Mouse (Mus musculus) CH12.LX (cell line): Measurements from ENCODE around the gene Gng8. TPM values are rescaled to one million over a fixed set of nuclear protein-coding genes. Genes with fewer than 3 reads are reported as not detected.

Source experiments
- DNase-seq: peaks from one replicate; pipeline ENCODE4 v3.0.0-alpha.2; 2013; ENCODE audit errors: extremely low read depth
- H3K27ac ChIP-seq: 2 replicates; pipeline ENCODE4 v1.5.1; 2012; ENCODE audit warnings: low read depth, mild to moderate bottlenecking, control low read depth, moderate library complexity; ENCODE audit not compliant: insufficient read depth
- H3K27me3 ChIP-seq: replicated peaks from 2 replicates; pipeline ENCODE3; 2012; ENCODE audit warnings: inconsistent platforms
- H3K36me3 ChIP-seq, 2 experiments: replicated peaks in 1 of 2; 2 replicates each; pipeline versions ENCODE3 to v1.6.1; 2012; ENCODE audit warnings: inconsistent platforms in 1 of 2, low read length in 1 of 2, mild to moderate bottlenecking in 1 of 2, mixed read lengths in 1 of 2, moderate library complexity in 1 of 2; ENCODE audit not compliant: control insufficient read depth in 1 of 2, insufficient read depth in 1 of 2
- H3K4me1 ChIP-seq, 2 experiments: 2 replicates each; pipeline ENCODE4 v1.6.1; 2012; ENCODE audit warnings: inconsistent platforms in 1 of 2, moderate library complexity in 1 of 2; ENCODE audit not compliant: insufficient read depth in 2 of 2, control insufficient read depth in 1 of 2
- H3K4me2 ChIP-seq: 2 replicates; pipeline ENCODE4 v1.6.1; 2012; ENCODE audit warnings: low read depth, mild to moderate bottlenecking, control low read depth; ENCODE audit not compliant: poor library complexity, insufficient read depth, severe bottlenecking
- H3K4me3 ChIP-seq, 3 experiments: fragments of 150-350 bp in 1 of 3; sonication (generic) in 1 of 3; replicated peaks in 1 of 3; 2 replicates each; pipeline versions ENCODE3 to v1.5.1; 2011 to 2012; ENCODE audit warnings: low read depth in 2 of 3, low read length in 2 of 3, mild to moderate bottlenecking in 2 of 3, moderate library complexity in 2 of 3, control low read depth in 1 of 3, improper control_type of control experiment in 1 of 3, inconsistent platforms in 1 of 3, mixed read lengths in 1 of 3; ENCODE audit not compliant: poor library complexity in 1 of 3
- H3K79me2 ChIP-seq: replicated peaks from 2 replicates; pipeline ENCODE4 v1.6.1; 2012; ENCODE audit warnings: mild to moderate bottlenecking, moderate library complexity; ENCODE audit not compliant: control insufficient read depth, poor library complexity, insufficient read depth, severe bottlenecking; ENCODE audit errors: extremely low read depth
- H3K9ac ChIP-seq: 2 replicates; pipeline ENCODE4 v1.6.1; 2012; ENCODE audit warnings: low read depth, mild to moderate bottlenecking, control low read depth, moderate library complexity; ENCODE audit not compliant: insufficient read depth
- H3K9me3 ChIP-seq: replicated peaks from 2 replicates; pipeline ENCODE3; 2012; ENCODE audit warnings: low read length, inconsistent platforms, mixed read lengths
- CHD1 ChIP-seq: IDR thresholded peaks from 2 replicates; pipeline ENCODE4 v1.6.1; 2012; ENCODE audit warnings: low read depth, low read length, improper control_type of control experiment, inconsistent platforms
- E2F4 ChIP-seq: IDR thresholded peaks from 2 replicates; pipeline ENCODE4 v1.6.1; 2011; ENCODE audit warnings: low read depth, low read length, improper control_type of control experiment; ENCODE audit not compliant: insufficient replicate concordance
- EP300 ChIP-seq: IDR thresholded peaks from 2 replicates; pipeline ENCODE4 v1.6.1; 2011; ENCODE audit warnings: low read length, improper control_type of control experiment
- MXI1 ChIP-seq: IDR thresholded peaks from 2 replicates; pipeline ENCODE4 v1.6.1; 2011; ENCODE audit warnings: mild to moderate bottlenecking, low read depth, low read length, improper control_type of control experiment
- NELFE ChIP-seq: IDR thresholded peaks from 2 replicates; pipeline ENCODE4 v1.6.1; 2011; ENCODE audit warnings: low read depth, low read length, improper control_type of control experiment
- POLR2AphosphoS2 ChIP-seq: IDR thresholded peaks from 2 replicates; pipeline ENCODE4 v1.6.1; 2011; ENCODE audit warnings: low read depth, low read length, improper control_type of control experiment
- SMC3 ChIP-seq: IDR thresholded peaks from 2 replicates; pipeline ENCODE4 v1.6.1; 2011; ENCODE audit warnings: low read depth, low read length, improper control_type of control experiment
- UBTF ChIP-seq: IDR thresholded peaks from 2 replicates; pipeline ENCODE4 v1.6.1; 2012; ENCODE audit warnings: low read depth, mild to moderate bottlenecking, inconsistent platforms, low read length, improper control_type of control experiment, moderate library complexity
- ZNF384 ChIP-seq: IDR thresholded peaks from 2 replicates; pipeline ENCODE4 v1.6.1; 2012; ENCODE audit warnings: low read depth, low read length, improper control_type of control experiment, inconsistent platforms
- dilution Hi-C: fragments of 300-500 bp; cut with MboI; formaldehyde crosslinking; loops from 2 replicates; pipeline ENCODE4 v1.14.3; 2020; ENCODE audit warnings: low sequenced_read_pairs; ENCODE audit not compliant: extremely low pct_unique_long_range_greater_than_20kb, extremely low pct_ligation_motif_present
- in situ Hi-C: fragments of 300-500 bp; cut with MboI; formaldehyde crosslinking; loops from 3 replicates; pipeline ENCODE4 v1.14.3; 2019; ENCODE audit warnings: low sequenced_read_pairs, low pct_ligation_motif_present, low pct_unique_long_range_greater_than_20kb, mixed read lengths
- polyA plus RNA-seq: library from polyadenylated mRNA; unstranded; fragments of >175 nt; gene quantifications from 2 replicates; pipeline ENCODE4 v1.2.1, GENCODE M21; 2012; ENCODE audit warnings: low read depth; ENCODE audit not compliant: insufficient read length
- total RNA-seq, 2 experiments: library from RNA; depleted of rRNA; stranded (reverse); fragments of 300-350 nt in 1 of 2; fragments of >200 nt in 1 of 2; gene quantifications; 2 replicates each; pipeline ENCODE4 v1.2.3; 2012 to 2014

The Gng8 gene
- total and polyA plus RNA-seq, 3 experiments = 0.25 to 2.4 TPM; not detected in 1

DNA sequence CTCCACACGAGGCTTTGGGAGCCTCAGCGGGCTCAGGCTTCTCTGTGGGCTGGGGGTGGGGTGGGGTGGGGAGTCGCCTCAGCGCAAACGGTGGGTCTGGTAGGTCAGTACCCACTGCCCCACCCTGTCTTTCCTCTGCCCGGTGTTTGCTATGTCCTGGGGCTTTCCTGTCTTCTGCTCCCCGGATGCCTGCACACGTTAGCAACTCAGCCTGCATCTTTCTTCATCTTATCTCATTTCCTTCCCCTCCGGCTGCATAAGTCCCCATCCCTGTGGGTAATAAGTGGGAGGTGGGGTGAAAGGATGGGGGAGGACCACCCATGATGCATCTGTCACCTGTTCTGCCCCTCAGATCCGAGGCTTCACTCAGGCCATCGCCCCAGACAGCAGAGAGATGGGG, 16.8 kb downstream of the Gng8 start:
- peak overlapping the region; percentile 42 for H3K4me2 ChIP-seq
- no peaks in the 10 kb centered on the region for H3K27me3 ChIP-seq
- no peak for DNase-seq
- no peak overlapping the region for H3K27ac ChIP-seq
- H3K36me3 ChIP-seq = peaks cover 3 to 39% of the 10 kb centered on the region in 2 experiments
- no peak for TF ChIP-seq SMC3
- H3K9ac ChIP-seq = peak overlapping the region; percentile 42; the same call in 1 of the 2 replicates
- dilution Hi-C loops (no loop called here), in situ Hi-C loops (loop anchor here (5.0 kb wide), 2 partner anchors 36 to 91 kb away; partner anchors contain the start of genes Fkrp and Strn4)
- H3K4me1 ChIP-seq = peaks cover 44 to 70% of the 10 kb centered on the region in 2 experiments
- H3K9me3 ChIP-seq = no peaks in the 10 kb centered on the region
- H3K79me2 ChIP-seq = no peaks in the 10 kb centered on the region
- peak overlapping the region in 2 of 3 experiments; percentile 52 to 63 for H3K4me3 ChIP-seq

DNA sequence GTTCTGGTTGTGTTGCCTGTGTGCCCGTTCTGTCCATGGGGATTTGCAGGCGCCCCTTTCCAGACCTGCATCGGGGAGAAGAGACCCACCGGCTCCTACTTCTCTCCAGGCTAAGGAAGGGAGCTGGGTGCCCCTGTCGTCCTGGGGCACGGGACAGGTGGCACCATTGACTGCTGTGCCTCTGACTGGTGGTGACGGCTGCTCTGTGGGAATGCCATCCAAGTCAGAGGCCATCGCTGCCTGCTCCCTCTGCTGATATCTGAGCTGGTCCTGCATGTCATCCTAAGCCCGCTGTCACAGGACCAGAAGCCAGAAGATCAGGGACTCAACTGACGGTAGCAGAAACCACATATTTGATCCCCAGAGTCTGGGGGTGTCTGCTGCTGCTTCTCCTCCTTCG, 17.3 kb downstream of the Gng8 start:
- Histone ChIP-seq H3K4me3 (peak overlapping the region in 1 of 3 experiments; percentile 63), H3K9ac (no peak overlapping the region), H3K4me2 (no peak overlapping the region), H3K27me3 (no peaks in the 10 kb centered on the region), H3K36me3 (peaks cover 3 to 43% of the 10 kb centered on the region in 2 experiments), H3K79me2 (no peaks in the 10 kb centered on the region), H3K27ac (no peak overlapping the region), H3K9me3 (no peaks in the 10 kb centered on the region), H3K4me1 (peaks cover 39 to 69% of the 10 kb centered on the region in 2 experiments)
- dilution Hi-C loops = no loop called here
- TF ChIP-seq UBTF = no peak
- no peak for TF ChIP-seq EP300
- TF ChIP-seq MXI1 = no peak
- TF ChIP-seq CHD1 = no peak
- no peak for TF ChIP-seq ZNF384
- no peak for TF ChIP-seq E2F4
- no peak for DNase-seq
- in situ Hi-C loops = loop anchor here (5.0 kb wide), 2 partner anchors 37 to 92 kb away; partner anchors contain the start of genes Fkrp and Strn4

DNA sequence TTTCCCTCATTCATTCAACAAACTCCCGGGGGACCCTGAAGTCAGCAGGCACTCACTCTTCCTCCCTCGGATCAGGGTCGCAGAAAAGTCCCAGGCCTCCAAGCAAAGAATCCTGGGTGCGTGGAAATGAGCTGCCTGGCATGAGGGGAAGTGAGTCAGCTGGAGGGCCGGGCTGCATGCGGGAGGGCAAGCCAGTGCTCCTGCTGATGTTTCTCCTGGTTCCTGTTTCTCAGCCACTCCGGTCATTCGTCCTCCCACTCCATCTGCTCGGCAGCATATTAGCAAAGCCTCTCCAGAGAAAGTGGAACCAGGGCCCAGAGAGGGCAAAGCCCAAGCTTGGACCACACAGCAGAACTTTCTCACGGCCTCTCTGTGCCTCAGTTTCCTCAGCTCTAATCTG, 18.3 kb downstream of the Gng8 start:
- Histone ChIP-seq H3K36me3 (peaks cover 12 to 54% of the 10 kb centered on the region in 2 experiments), H3K4me3 (no peak overlapping the region)

More for the DNA sequence above, 18.3 kb downstream of the Gng8 start:
- Histone ChIP-seq H3K27ac (no peak overlapping the region), H3K9me3 (no peaks in the 10 kb centered on the region), H3K27me3 (no peaks in the 10 kb centered on the region), H3K4me2 (no peak overlapping the region), H3K79me2 (no peaks in the 10 kb centered on the region), H3K4me1 (peaks cover 31 to 60% of the 10 kb centered on the region in 2 experiments), H3K9ac (no peak overlapping the region)
- dilution Hi-C loops = no loop called here
- DNase-seq = no peak
- TF ChIP-seq NELFE (no peak), POLR2AphosphoS2 (no peak)
- in situ Hi-C loops = loop anchor here (5.0 kb wide), 2 partner anchors 38 to 93 kb away; partner anchors contain the start of genes Fkrp and Strn4
